Mouse (Mus musculus) CH12.LX (cell line): ENCODE results near the gene Sp8. TPM values are rescaled to one million over a fixed set of nuclear protein-coding genes. Genes with fewer than 3 reads are reported as not detected.

Source experiments
- DNase-seq: peaks from one replicate; pipeline ENCODE4 v3.0.0-alpha.2; 2013; ENCODE audit errors: extremely low read depth
- H3K27ac ChIP-seq: 2 replicates; pipeline ENCODE4 v1.5.1; 2012; ENCODE audit warnings: low read depth, mild to moderate bottlenecking, control low read depth, moderate library complexity; ENCODE audit not compliant: insufficient read depth
- H3K27me3 ChIP-seq: replicated peaks from 2 replicates; pipeline ENCODE3; 2012; ENCODE audit warnings: inconsistent platforms
- H3K36me3 ChIP-seq, 2 experiments: replicated peaks in 1 of 2; 2 replicates each; pipeline versions ENCODE3 to v1.6.1; 2012; ENCODE audit warnings: inconsistent platforms in 1 of 2, low read length in 1 of 2, mild to moderate bottlenecking in 1 of 2, mixed read lengths in 1 of 2, moderate library complexity in 1 of 2; ENCODE audit not compliant: control insufficient read depth in 1 of 2, insufficient read depth in 1 of 2
- H3K4me1 ChIP-seq, 2 experiments: 2 replicates each; pipeline ENCODE4 v1.6.1; 2012; ENCODE audit warnings: inconsistent platforms in 1 of 2, moderate library complexity in 1 of 2; ENCODE audit not compliant: insufficient read depth in 2 of 2, control insufficient read depth in 1 of 2
- H3K4me2 ChIP-seq: 2 replicates; pipeline ENCODE4 v1.6.1; 2012; ENCODE audit warnings: low read depth, mild to moderate bottlenecking, control low read depth; ENCODE audit not compliant: poor library complexity, insufficient read depth, severe bottlenecking
- H3K4me3 ChIP-seq, 3 experiments: fragments of 150-350 bp in 1 of 3; sonication (generic) in 1 of 3; replicated peaks in 1 of 3; 2 replicates each; pipeline versions ENCODE3 to v1.5.1; 2011 to 2012; ENCODE audit warnings: low read depth in 2 of 3, low read length in 2 of 3, mild to moderate bottlenecking in 2 of 3, moderate library complexity in 2 of 3, control low read depth in 1 of 3, improper control_type of control experiment in 1 of 3, inconsistent platforms in 1 of 3, mixed read lengths in 1 of 3; ENCODE audit not compliant: poor library complexity in 1 of 3
- H3K79me2 ChIP-seq: replicated peaks from 2 replicates; pipeline ENCODE4 v1.6.1; 2012; ENCODE audit warnings: mild to moderate bottlenecking, moderate library complexity; ENCODE audit not compliant: control insufficient read depth, poor library complexity, insufficient read depth, severe bottlenecking; ENCODE audit errors: extremely low read depth
- H3K9ac ChIP-seq: 2 replicates; pipeline ENCODE4 v1.6.1; 2012; ENCODE audit warnings: low read depth, mild to moderate bottlenecking, control low read depth, moderate library complexity; ENCODE audit not compliant: insufficient read depth
- H3K9me3 ChIP-seq: replicated peaks from 2 replicates; pipeline ENCODE3; 2012; ENCODE audit warnings: low read length, inconsistent platforms, mixed read lengths
- BHLHE40 ChIP-seq: IDR thresholded peaks from 2 replicates; pipeline ENCODE4 v1.6.1; 2011; ENCODE audit warnings: mild to moderate bottlenecking, low read depth, low read length, improper control_type of control experiment
- CTCF ChIP-seq, 2 experiments: IDR thresholded peaks in 1 of 2; conservative IDR thresholded peaks in 1 of 2; 2 replicates each; pipeline ENCODE4 v1.5.1; 2011 to 2012; ENCODE audit warnings: low read depth in 2 of 2, low read length in 2 of 2, improper control_type of control experiment in 1 of 2, inconsistent platforms in 1 of 2, mild to moderate bottlenecking in 1 of 2, moderate library complexity in 1 of 2
- EP300 ChIP-seq: IDR thresholded peaks from 2 replicates; pipeline ENCODE4 v1.6.1; 2011; ENCODE audit warnings: low read length, improper control_type of control experiment
- IRF4 ChIP-seq: IDR thresholded peaks from 2 replicates; pipeline ENCODE4 v1.6.1; 2014; ENCODE audit warnings: low read depth, mild to moderate bottlenecking, inconsistent platforms, low read length, improper control_type of control experiment
- MAZ ChIP-seq: IDR thresholded peaks from 2 replicates; pipeline ENCODE4 v1.6.1; 2012; ENCODE audit warnings: low read depth, mild to moderate bottlenecking, inconsistent platforms, low read length, improper control_type of control experiment, moderate library complexity
- MYC ChIP-seq: IDR thresholded peaks from 2 replicates; pipeline ENCODE4 v1.6.1; 2011; ENCODE audit warnings: low read depth, mild to moderate bottlenecking, improper control_type of control experiment, low read length
- NELFE ChIP-seq: IDR thresholded peaks from 2 replicates; pipeline ENCODE4 v1.6.1; 2011; ENCODE audit warnings: low read depth, low read length, improper control_type of control experiment
- PAX5 ChIP-seq: IDR thresholded peaks from 2 replicates; pipeline ENCODE4 v1.6.1; 2012; ENCODE audit warnings: low read length, inconsistent platforms, mixed read lengths
- POLR2A ChIP-seq: IDR thresholded peaks from 2 replicates; pipeline ENCODE4 v1.6.1; 2011; ENCODE audit warnings: low read depth, mild to moderate bottlenecking, improper control_type of control experiment, low read length
- RAD21 ChIP-seq: IDR thresholded peaks from 2 replicates; pipeline ENCODE4 v1.6.1; 2011; ENCODE audit warnings: low read depth, mild to moderate bottlenecking, low read length, improper control_type of control experiment, moderate library complexity
- RCOR1 ChIP-seq: conservative IDR thresholded peaks from 2 replicates; pipeline ENCODE4 v1.6.1; 2012; ENCODE audit warnings: low read depth, mild to moderate bottlenecking, inconsistent platforms, low read length, improper control_type of control experiment
- SIN3A ChIP-seq: IDR thresholded peaks from 2 replicates; pipeline ENCODE4 v1.6.1; 2012; ENCODE audit warnings: low read length, improper control_type of control experiment, inconsistent platforms
- SMC3 ChIP-seq: IDR thresholded peaks from 2 replicates; pipeline ENCODE4 v1.6.1; 2011; ENCODE audit warnings: low read depth, low read length, improper control_type of control experiment
- TBP ChIP-seq: conservative IDR thresholded peaks from 2 replicates; pipeline ENCODE4 v1.6.1; 2011; ENCODE audit warnings: low read depth, low read length, improper control_type of control experiment
- UBTF ChIP-seq: IDR thresholded peaks from 2 replicates; pipeline ENCODE4 v1.6.1; 2012; ENCODE audit warnings: low read depth, mild to moderate bottlenecking, inconsistent platforms, low read length, improper control_type of control experiment, moderate library complexity
- ZC3H11A ChIP-seq: IDR thresholded peaks from 2 replicates; pipeline ENCODE4 v1.6.1; 2012; ENCODE audit warnings: low read depth, mild to moderate bottlenecking, inconsistent platforms, low read length, improper control_type of control experiment
- ZKSCAN1 ChIP-seq: IDR thresholded peaks from 2 replicates; pipeline ENCODE4 v1.6.1; 2012; ENCODE audit warnings: low read depth, inconsistent platforms, low read length, improper control_type of control experiment, borderline replicate concordance
- dilution Hi-C: fragments of 300-500 bp; cut with MboI; formaldehyde crosslinking; loops from 2 replicates; pipeline ENCODE4 v1.14.3; 2020; ENCODE audit warnings: low sequenced_read_pairs; ENCODE audit not compliant: extremely low pct_unique_long_range_greater_than_20kb, extremely low pct_ligation_motif_present
- in situ Hi-C: fragments of 300-500 bp; cut with MboI; formaldehyde crosslinking; loops from 3 replicates; pipeline ENCODE4 v1.14.3; 2019; ENCODE audit warnings: low sequenced_read_pairs, low pct_ligation_motif_present, low pct_unique_long_range_greater_than_20kb, mixed read lengths
- polyA plus RNA-seq: library from polyadenylated mRNA; unstranded; fragments of >175 nt; gene quantifications from 2 replicates; pipeline ENCODE4 v1.2.1, GENCODE M21; 2012; ENCODE audit warnings: low read depth; ENCODE audit not compliant: insufficient read length
- total RNA-seq, 2 experiments: library from RNA; depleted of rRNA; stranded (reverse); fragments of 300-350 nt in 1 of 2; fragments of >200 nt in 1 of 2; gene quantifications; 2 replicates each; pipeline ENCODE4 v1.2.3; 2012 to 2014

Sp8 gene
- total and polyA plus RNA-seq, 3 experiments: not detected

- H3K4me1 ChIP-seq: peaks cover 0 to 11% of the 10 kb centered on the region in 2 experiments; a peak in 2 of 4 replicates
- no peaks in the 10 kb centered on the region for H3K27me3 ChIP-seq
- in situ Hi-C loops (loop anchor here (25.0 kb wide), 1 partner anchor 867 kb away; no protein-coding TSS in a partner anchor), dilution Hi-C loops (no loop called here)
- H3K27ac ChIP-seq: no peak overlapping the region
- H3K36me3 ChIP-seq: no peaks in the 10 kb centered on the region
- H3K79me2 ChIP-seq: no peaks in the 10 kb centered on the region
- peaks cover 6% of the 10 kb centered on the region for H3K9me3 ChIP-seq
- TF ChIP-seq ZC3H11A: no peak
- no peak for TF ChIP-seq UBTF
- no peak for TF ChIP-seq NELFE
- TF ChIP-seq MYC: no peak
- TF ChIP-seq BHLHE40: no peak
- TF ChIP-seq RAD21: no peak
- no peak for TF ChIP-seq EP300
- no peak for TF ChIP-seq MAZ
- TF ChIP-seq SIN3A: no peak
- no peak for TF ChIP-seq TBP
- TF ChIP-seq RCOR1: no peak
- TF ChIP-seq ZKSCAN1: no peak
- peak overlapping the region; percentile 56 for H3K4me2 ChIP-seq
- no peak overlapping the region for H3K9ac ChIP-seq
- no peak for DNase-seq
- H3K4me3 ChIP-seq: no peak overlapping the region
Measured at GRCm38 (mm10) chr12:118854401-118854800, 8.3 kb downstream of the Sp8 start.

- H3K4me3 ChIP-seq: peak overlapping the region in 1 of 3 experiments; percentile 11
- no peaks in the 10 kb centered on the region for H3K36me3 ChIP-seq
- H3K79me2 ChIP-seq: no peaks in the 10 kb centered on the region
- peaks cover 0 to 11% of the 10 kb centered on the region in 2 experiments; a peak in 2 of 4 replicates for H3K4me1 ChIP-seq
- H3K9me3 ChIP-seq: peaks cover 1% of the 10 kb centered on the region
- TF ChIP-seq ZC3H11A (peak; percentile 21; the same call in 1 of the 2 replicates), SMC3 (peak; percentile 76), POLR2A (no peak), RAD21 (peak; percentile 83), IRF4 (0 out of 2 replicates have a peak, but pooled peaks have one; percentile 17), PAX5 (no peak), CTCF (conservative IDR thresholded peaks at IDR 0.05 in 1 of 2, IDR thresholded peaks at IDR 0.05 in 1 of 2; ENCODE audit: low read depth in 2 of 2, low read length in 2 of 2) (peak in 1 of 2 experiments; percentile 81; a peak in 2 of 4 replicates)
- no peak overlapping the region for H3K27ac ChIP-seq
- in situ Hi-C loops: loop anchor here (25.0 kb wide), 1 partner anchor 868 kb away; no protein-coding TSS in a partner anchor
- H3K27me3 ChIP-seq: no peaks in the 10 kb centered on the region
- DNase-seq: peak; percentile 52
- no peak overlapping the region for H3K9ac ChIP-seq
- H3K4me2 ChIP-seq: peak overlapping the region; percentile 56
- dilution Hi-C loops: no loop called here
Measured at GRCm38 (mm10) chr12:118854831-118855453, 8.8 kb downstream of the Sp8 start.
